Comparison of ENCODE assay signal across 8 mouse cellular contexts in the genomic region with DNA sequence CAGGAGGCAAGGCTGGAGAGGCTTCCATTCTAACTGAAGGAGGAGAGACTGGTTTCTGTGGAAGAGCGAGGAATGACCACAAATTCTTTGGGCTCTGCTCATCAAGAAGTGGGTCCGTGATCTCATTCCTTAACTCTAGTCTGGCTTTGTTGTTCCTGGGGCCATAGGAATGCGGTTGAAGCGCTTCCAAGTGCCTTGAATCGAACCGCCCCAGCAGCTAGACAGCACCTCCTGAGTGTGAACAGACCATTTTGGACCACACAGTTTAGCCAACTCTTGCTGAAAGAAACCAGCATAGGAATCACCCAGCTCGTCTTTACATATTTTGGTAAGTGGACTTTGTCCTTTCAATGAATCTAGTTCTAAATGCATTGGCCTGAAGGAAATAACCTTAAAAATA. TPM values are rescaled to one million over a fixed set of nuclear protein-coding genes. Genes with fewer than 3 reads are reported as not detected.
DNase-seq lines count a peak whose midpoint lies in the region; ATAC-seq and TF ChIP-seq lines count a peak whose summit lies in the region.

Gene Lipt1, plus strand, starts transcription at position 35 of the 400 bp plus-strand sequence.

- no peaks in the 10 kb centered on the region for H3K27me3 ChIP-seq in C2C12 (ENCODE audit: control insufficient read depth, insufficient read depth, insufficient read length)
- H3K27me3 ChIP-seq in embryonic facial prominence, embryonic 10.5 days (replicated peaks; ENCODE audit: low read depth, poor library complexity, severe bottlenecking) = no peaks in the 10 kb centered on the region; the same call in 1 of the 2 replicates

- peak within 1 kb of the TSS; percentile 54 for H3K4me3 ChIP-seq in C2C12 (ENCODE audit: insufficient read depth, poor library complexity, severe bottlenecking)
- H3K4me3 ChIP-seq in embryonic facial prominence, embryonic 10.5 days = peak within 1 kb of the TSS; percentile 66
- H3K4me3 ChIP-seq in olfactory bulb, adult 2 months (ENCODE audit: insufficient read depth, low read depth, low read length) = peak within 1 kb of the TSS; percentile 48

- TF ChIP-seq POLR2A in olfactory bulb, adult 2 months (IDR thresholded peaks at IDR 0.05; ENCODE audit: insufficient read depth, low read depth, low read length) = no peak

- WGBS in embryonic facial prominence, embryonic 10.5 days = 8% methylated on average over 7 of the region's 7 CpGs
- 6% methylated on average over 7 of the region's 7 CpGs for WGBS in olfactory bulb, adult 2 months

- no peak for TF ChIP-seq CTCF in C2C12 (IDR thresholded peaks at IDR 0.05; ENCODE audit: control insufficient read depth, insufficient read depth, insufficient read length)
- no peak for TF ChIP-seq CTCF in olfactory bulb, adult 2 months (IDR thresholded peaks at IDR 0.05; ENCODE audit: insufficient read depth, low read depth, low read length)

- H3K27ac ChIP-seq in embryonic facial prominence, embryonic 10.5 days (replicated peaks) = peak within 1 kb of the TSS; percentile 78
- no peak within 1 kb of the TSS for H3K27ac ChIP-seq in olfactory bulb, adult 2 months (ENCODE audit: insufficient read depth, low read depth, low read length)

- peaks cover 23% of the 10 kb centered on the region for H3K79me2 ChIP-seq in C2C12 (ENCODE audit: control insufficient read depth, insufficient read depth)

- H3K4me1 ChIP-seq in embryonic facial prominence, embryonic 10.5 days = peaks cover 10% of the 10 kb centered on the region
- peaks cover 3% of the 10 kb centered on the region for H3K4me1 ChIP-seq in olfactory bulb, adult 2 months (ENCODE audit: control insufficient read depth, insufficient read depth, low read length)

- peak; percentile 40 to 47 for DNase-seq in cerebellum, postnatal 25 days
- no peak for DNase-seq in cerebellum, postnatal 10 days
- DNase-seq in embryonic facial prominence, embryonic 10.5 days (ENCODE audit: low spot score) = peak; percentile 47
- peak; percentile 11 to 39 for DNase-seq in heart, postnatal 14 days
- peak; percentile 45 to 61 for DNase-seq in lung, adult 18-20 months

- intact Hi-C loops in heart, postnatal 14 days (cut with DNase I) = no loop called here

- H3K9me3 ChIP-seq in embryonic facial prominence, embryonic 10.5 days = peaks cover 14% of the 10 kb centered on the region

- peaks cover 18% of the 10 kb centered on the region for H3K36me3 ChIP-seq in C2C12 (ENCODE audit: control insufficient read depth, insufficient read depth)
- H3K36me3 ChIP-seq in embryonic facial prominence, embryonic 10.5 days (replicated peaks) = peaks cover 25% of the 10 kb centered on the region

- ATAC-seq in granulocyte monocyte progenitor cell, adult 5-6 weeks (replicated peaks; ENCODE audit: poor library complexity, severe bottlenecking) = no peak

- H3ac ChIP-seq in C2C12 (ENCODE audit: control insufficient read depth, insufficient read length, low read depth) = peak within 1 kb of the TSS; percentile 69

- peaks cover 6% of the 10 kb centered on the region for H3K79me3 ChIP-seq in C2C12 (ENCODE audit: low read depth)

TF ChIP-seq in C2C12, 6 proteins besides CTCF, POLR2A, EP300 and RAD21:
- no peak for TF ChIP-seq CEBPB (IDR thresholded peaks at IDR 0.05; ENCODE audit: low read depth)
- no peak for TF ChIP-seq MYOG (IDR thresholded peaks at IDR 0.05; ENCODE audit: control insufficient read depth, extremely low read depth, insufficient read length)
- TF ChIP-seq USF1 (IDR thresholded peaks at IDR 0.05; ENCODE audit: low read depth) = no peak
- no peak for TF ChIP-seq MAX (IDR thresholded peaks at IDR 0.05)
- no peak for TF ChIP-seq FOSL1 (IDR thresholded peaks at IDR 0.05; ENCODE audit: insufficient read depth, low read length, poor library complexity, severe bottlenecking)
- no peak for TF ChIP-seq MYOD1 (IDR thresholded peaks at IDR 0.05; ENCODE audit: control insufficient read depth, insufficient read length, low read depth)

RNA-seq across cellular contexts. Expression of gene Lipt1, which starts in this region (rescaled TPM):
- polyA plus RNA-seq in C2C12 (2012; fragmentation: generic; extraction: Trizol) = 5.8 TPM
- 7.9 and 8.9 TPM in 2 replicates for polyA plus RNA-seq in embryonic facial prominence, embryonic 10.5 days (2016; fragmentation: Nextera tagmentation; extraction: Ambion mirVana)
- total RNA-seq in heart, postnatal 14 days (2021) = 10 to 100 TPM in 1 of 2 experiments, 1 to 10 TPM in 1; 8.9 to 11.4 TPM
- not detected in 2 replicates for polyA plus RNA-seq in olfactory bulb, adult 2 months (2012; ENCODE audit: insufficient read depth, insufficient read length, low replicate concordance, missing spikeins)
- total RNA-seq in granulocyte monocyte progenitor cell, adult 5-6 weeks (2014; fragmentation: Nextera tagmentation) = 6.0 and 6.8 TPM in 2 replicates
- total RNA-seq in granulocyte monocyte progenitor cell, adult 5-6 weeks (2017) = 4.0 and 5.3 TPM in 2 replicates

Comparison
In these comparisons a context has a peak if more than half of its experiments do, and no peak if none do; other contexts are left out.
1. DNase-seq: peak in cerebellum, postnatal 25 days (2 of 2), embryonic facial prominence, embryonic 10.5 days (single experiment), heart, postnatal 14 days (2 of 2) and lung, adult 18-20 months (2 of 2); none in cerebellum, postnatal 10 days (0 of 2).
2. Peak in every context shown above with its lines, with median percentiles within 50 percentile points of each other: H3K4me3 ChIP-seq.